Mouse (Mus musculus) heart, postnatal 10 days (tissue): Measurements from ENCODE around the gene H1foo. TPM values are rescaled to one million over a fixed set of nuclear protein-coding genes. Genes with fewer than 3 reads are reported as not detected.

Experiments used
- DNase-seq, 2 experiments: peaks; one replicate each; pipeline ENCODE4 v3.0.0; 2021
- intact Hi-C: fragments of 180-260 bp; cut with DNase I; formaldehyde crosslinking; loops from one replicate; pipeline ENCODE4 v1.15.1; 2025
- total RNA-seq, 2 experiments: library from RNA; stranded (reverse); gene quantifications; 2 replicates each; pipeline ENCODE4 v1.2.3; 2021

Gene H1foo
- total RNA-seq, 2 experiments from 2014 or later = not detected

DNA sequence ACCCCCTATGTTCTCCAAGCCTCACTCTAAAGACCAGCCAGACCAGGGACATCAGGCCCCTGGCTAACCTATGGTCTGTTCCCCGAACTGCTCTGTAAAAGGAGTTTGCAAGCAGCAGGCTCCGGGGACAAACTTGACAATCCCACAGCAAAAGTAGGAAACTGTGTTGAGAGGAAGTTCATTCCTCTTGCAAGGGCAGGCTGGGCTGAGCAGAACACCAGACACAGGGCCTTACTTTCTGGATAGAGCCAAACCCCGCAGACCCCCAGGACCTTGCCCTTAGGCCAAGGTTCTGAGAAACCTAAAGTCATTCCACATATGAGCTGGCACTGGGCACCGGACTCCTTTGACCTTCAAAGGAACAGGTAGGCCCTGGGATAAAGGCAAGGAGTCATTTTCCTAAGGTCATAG is 50.8 kb downstream of the H1foo start:
- intact Hi-C loops = loop anchor here (1.0 kb wide), 1 partner anchor 94 kb away; no protein-coding TSS in a partner anchor
- peak in 1 of 2 experiments; percentile 44 for DNase-seq

DNA sequence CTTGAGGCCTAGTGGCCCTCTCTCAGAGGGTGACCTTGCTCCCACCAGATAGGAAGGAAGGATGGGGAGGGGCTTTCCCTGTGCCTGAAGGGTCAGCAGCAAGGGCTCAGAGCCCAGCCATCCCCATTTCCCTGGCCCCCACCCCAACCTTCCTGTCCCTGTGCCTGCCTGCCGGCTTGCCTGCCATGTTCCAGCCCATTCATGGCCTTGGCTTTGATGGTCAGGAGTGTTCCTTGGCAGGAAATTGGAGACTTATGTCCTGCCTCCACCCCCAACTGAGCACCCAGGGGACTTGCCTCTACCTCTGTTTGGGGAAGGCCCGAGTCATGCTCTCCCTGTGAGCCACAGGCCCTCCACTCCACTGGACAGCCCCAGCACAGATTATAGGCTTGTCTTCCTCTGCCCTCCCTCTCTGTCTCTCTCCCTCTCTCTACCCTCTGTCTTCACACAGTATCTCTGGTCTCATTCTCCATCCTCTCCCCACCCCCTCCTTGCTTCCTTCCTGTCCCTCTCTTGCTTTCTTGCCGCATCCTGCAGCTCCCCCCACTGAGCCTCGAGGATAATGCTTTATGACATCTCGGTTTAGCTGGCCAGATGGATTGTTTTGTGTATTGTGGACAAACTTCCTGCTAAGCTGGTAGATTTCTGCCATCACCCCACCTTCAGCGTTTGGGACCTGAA is 51.6 kb downstream of the H1foo start:
- peak; percentile 75 to 76 for DNase-seq
- intact Hi-C loops = no loop called here

DNA sequence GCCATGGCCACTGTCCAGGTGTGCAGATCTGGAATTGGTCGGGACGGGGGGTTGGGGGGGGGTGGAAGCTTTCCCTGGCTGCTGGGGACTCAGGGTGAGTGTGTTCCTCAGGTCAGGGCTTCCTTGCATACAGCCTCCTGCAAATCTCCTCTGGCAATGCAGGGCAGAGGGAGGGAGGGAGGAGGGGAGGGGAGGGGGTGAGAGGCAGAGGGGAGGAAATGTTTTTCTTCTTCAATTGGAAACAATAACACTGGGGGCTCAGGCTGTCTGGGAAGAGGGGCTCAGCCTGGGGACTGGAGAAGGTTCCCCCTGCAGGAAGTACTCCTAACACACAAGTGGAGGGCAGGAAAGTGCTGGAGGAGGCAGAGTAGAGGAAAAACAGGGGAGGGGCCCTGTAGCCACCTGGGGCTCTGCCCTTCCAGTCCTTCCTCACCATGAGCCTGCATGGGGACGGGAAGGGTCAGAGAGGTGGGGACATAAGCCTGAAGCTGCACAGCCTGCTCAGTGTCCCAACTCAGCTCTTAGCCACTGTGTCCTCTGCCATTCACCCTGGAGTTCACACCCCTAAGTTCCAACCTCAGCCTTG is 53.1 kb downstream of the H1foo start:
- intact Hi-C loops = no loop called here
- peak in 1 of 2 experiments; percentile 27 for DNase-seq

DNA sequence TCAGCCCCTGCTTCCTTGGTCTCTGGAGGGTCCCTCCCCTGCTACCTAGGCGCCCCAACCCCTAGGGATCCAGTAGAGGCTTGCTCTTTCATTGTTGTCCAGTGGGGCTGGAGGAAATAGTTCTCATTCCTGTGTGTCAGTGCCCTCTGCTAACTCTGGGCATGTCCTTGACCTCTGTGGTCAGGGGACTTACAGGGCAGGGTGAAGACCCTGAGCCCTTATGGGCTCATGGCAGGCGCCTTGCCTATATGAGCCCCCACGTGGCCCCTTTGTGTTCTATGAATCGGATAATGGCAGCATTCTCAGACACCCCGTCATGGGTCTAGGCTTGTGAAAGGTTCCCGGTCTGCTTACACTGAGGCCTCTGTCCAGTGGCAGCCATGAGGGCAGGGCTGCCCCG is 54.0 kb downstream of the H1foo start:
- no peak for DNase-seq
- intact Hi-C loops = no loop called here

DNA sequence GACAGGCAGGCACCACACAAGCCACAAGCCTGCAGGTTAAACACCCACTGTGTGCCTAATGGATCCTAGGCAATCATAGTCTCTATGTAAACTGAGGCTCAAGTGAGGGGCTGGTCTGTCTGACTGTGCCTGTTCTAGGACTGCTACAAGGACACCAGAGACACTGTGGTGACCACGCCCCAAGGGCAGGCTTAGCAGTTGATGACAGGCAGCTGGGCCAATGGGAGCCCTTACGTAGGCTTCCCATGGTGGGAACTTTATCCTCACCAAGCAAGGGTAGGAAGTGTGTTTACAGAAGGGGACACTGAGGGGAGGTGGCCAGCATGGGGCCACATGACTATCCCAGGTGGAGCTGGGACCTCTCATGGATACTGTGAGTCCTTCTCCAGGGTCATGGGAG is 54.5 kb downstream of the H1foo start:
- intact Hi-C loops = no loop called here
- DNase-seq = peak in 1 of 2 experiments; percentile 51

Other genes with a start within 250 kb of the H1foo start
- under 1 TPM; 0.60 TPM for gene Tmem40, start 182.5 kb upstream of the H1foo start, total RNA-seq
- gene Cand2, start 170.4 kb upstream of the H1foo start, total RNA-seq = 10 to 100 TPM; 73.0 to 87.4 TPM
- 100 to 1,000 TPM; 842 to 867 TPM for gene Rpl32, start 136.2 kb upstream of the H1foo start, total RNA-seq
- under 1 TPM; 0.79 TPM for gene Efcab12, start 106.5 kb upstream of the H1foo start, total RNA-seq
- 1 to 10 TPM; 2.6 to 3.5 TPM for gene Mbd4, start 91.6 kb upstream of the H1foo start, total RNA-seq
- 10 to 100 TPM; 22.4 to 22.9 TPM for gene Ift122, start 91.5 kb upstream of the H1foo start, total RNA-seq
- gene Rho, start 13.2 kb upstream of the H1foo start, total RNA-seq = under 1 TPM; 0.07 to 0.20 TPM
- 100 to 1,000 TPM; 179 to 224 TPM for gene Plxnd1, start 50.1 kb downstream of the H1foo start, total RNA-seq
- 10 to 100 TPM; 27.3 to 28.7 TPM for gene Tmcc1, start 248.5 kb downstream of the H1foo start, total RNA-seq